Mouse (Mus musculus) stomach, postnatal 0 days (tissue): ENCODE measurements around the gene Zfp316. TPM values are rescaled to one million over a fixed set of nuclear protein-coding genes. Genes with fewer than 3 reads are reported as not detected.
A peak's percentile ranks its signal among the peaks of the same experiment; 100 is the strongest.

ENCODE experiments used
- ATAC-seq: fragments of 200-750 bp; cut with Nextera tagmentation; 2 replicates; pipeline ENCODE4 v1.8.0; 2017; ENCODE audit not compliant: low FRiP score, low TSS enrichment
- DNase-seq: peaks from one replicate; pipeline ENCODE4 v3.0.0-alpha.2; 2016; ENCODE audit warnings: low spot score
- H3K27ac ChIP-seq: fragments of 300-500 bp; sonication (generic); replicated peaks from 2 replicates; pipeline ENCODE4 v1.5.1; 2014; ENCODE audit warnings: mild to moderate bottlenecking, control low read depth
- H3K27me3 ChIP-seq: fragments of 300-500 bp; sonication (generic); 2 replicates; pipeline ENCODE4 v1.6.1; 2014; ENCODE audit warnings: low read length; ENCODE audit not compliant: control insufficient read depth, insufficient read depth
- H3K36me3 ChIP-seq: fragments of 300-500 bp; sonication (generic); 2 replicates; pipeline ENCODE4 v1.6.1; 2014; ENCODE audit warnings: low read length, mixed read lengths; ENCODE audit not compliant: control insufficient read depth, insufficient read depth
- H3K4me1 ChIP-seq: fragments of 300-500 bp; sonication (generic); replicated peaks from 2 replicates; pipeline ENCODE4 v1.6.1; 2014; ENCODE audit warnings: antibody characterized with exemption; ENCODE audit not compliant: control insufficient read depth, insufficient read depth
- H3K4me2 ChIP-seq: fragments of 300-500 bp; sonication (generic); replicated peaks from 2 replicates; pipeline ENCODE4 v1.6.1; 2014; ENCODE audit warnings: low read depth, mild to moderate bottlenecking, control low read depth, moderate library complexity
- H3K4me3 ChIP-seq: fragments of 300-500 bp; sonication (generic); 2 replicates; pipeline ENCODE4 v1.5.1; 2014; ENCODE audit warnings: low read depth, low read length, control low read depth
- H3K9ac ChIP-seq: fragments of 300-500 bp; sonication (generic); 2 replicates; pipeline ENCODE4 v1.6.1; 2014; ENCODE audit warnings: mild to moderate bottlenecking, low read length, control low read depth, mixed read lengths
- H3K9me3 ChIP-seq: fragments of 300-500 bp; sonication (generic); 2 replicates; pipeline ENCODE4 v1.6.1; 2016; ENCODE audit warnings: low read length; ENCODE audit not compliant: control insufficient read depth
- CTCF ChIP-seq: IDR thresholded peaks from 2 replicates; pipeline ENCODE4 v1.5.1; 2016; ENCODE audit warnings: antibody characterized with exemption, low read depth, mild to moderate bottlenecking, moderate library complexity
- EP300 ChIP-seq: optimal IDR thresholded peaks from 2 replicates; pipeline ENCODE3; 2016; ENCODE audit warnings: antibody characterized with exemption
- WGBS: fragments of 180-500 bp; shearing (Covaris S2); extraction: QIAGEN DNeasy Blood & Tissue Kit; methylation state at CpG from one replicate; pipeline ENCODE4 v1.1.7; 2014; 5-methylcytosine and 5-hydroxymethylcytosine counted together
- polyA plus RNA-seq: library from polyadenylated mRNA; unstranded; fragments of >200 nt; fragmentation: Nextera tagmentation; extraction: Ambion mirVana; gene quantifications from 2 replicates; pipeline ENCODE4 v1.2.1, GENCODE M21; 2015

Gene Zfp316
- polyA plus RNA-seq, 1 experiment from 2014 or later: 1.4 TPM

GRCm38 (mm10) chr5:143266794-143267193, 3.0 kb downstream of the Zfp316 start:
- Histone ChIP-seq H3K36me3 (0 out of 2 replicates have a peak, but pooled peaks cover 3% of the 10 kb centered on the region), H3K4me3 (no peak overlapping the region), H3K4me1 (no peaks in the 10 kb centered on the region), H3K4me2 (no peak overlapping the region), H3K27ac (no peak overlapping the region), H3K27me3 (no peaks in the 10 kb centered on the region), H3K9ac (no peak overlapping the region), H3K9me3 (no peaks in the 10 kb centered on the region)
- TF ChIP-seq CTCF: no peak
- no peak for TF ChIP-seq EP300
- 87% methylated on average over 6 of the region's 6 CpGs for WGBS
- DNase-seq (no peak), ATAC-seq (no peak)

- WGBS: 43% methylated on average over 1 of the region's 1 CpGs
- Histone ChIP-seq H3K4me3 (no peak overlapping the region), H3K9ac (no peak overlapping the region), H3K27me3 (no peaks in the 10 kb centered on the region), H3K27ac (no peak overlapping the region), H3K4me1 (no peaks in the 10 kb centered on the region), H3K36me3 (peaks cover 3% of the 10 kb centered on the region; the same call in 1 of the 2 replicates), H3K9me3 (no peaks in the 10 kb centered on the region), H3K4me2 (no peak overlapping the region)
- no peak for TF ChIP-seq EP300
- TF ChIP-seq CTCF: no peak
- ATAC-seq (no peak), DNase-seq (no peak)
Observed at GRCm38 (mm10) chr5:143265409-143265808, 4.4 kb downstream of the Zfp316 start.

GRCm38 (mm10) chr5:143264689-143265088, 5.1 kb downstream of the Zfp316 start:
- H3K27ac ChIP-seq: no peak overlapping the region
- no peaks in the 10 kb centered on the region for H3K9me3 ChIP-seq
- H3K27me3 ChIP-seq: no peaks in the 10 kb centered on the region
- 70% methylated on average over 10 of the region's 10 CpGs for WGBS
- no peak overlapping the region for H3K4me3 ChIP-seq
- DNase-seq: peak; percentile 69
- no peaks in the 10 kb centered on the region for H3K4me1 ChIP-seq
- ATAC-seq: peak; percentile 58
- H3K4me2 ChIP-seq: no peak overlapping the region
- H3K9ac ChIP-seq: no peak overlapping the region
- H3K36me3 ChIP-seq: peaks cover 3% of the 10 kb centered on the region; the same call in 1 of the 2 replicates
- TF ChIP-seq CTCF (no peak), EP300 (no peak)

- no peak for TF ChIP-seq EP300
- no peak for TF ChIP-seq CTCF
- no peak overlapping the region for H3K4me3 ChIP-seq
- 91% methylated on average over 8 of the region's 8 CpGs for WGBS
- H3K9ac ChIP-seq: no peak overlapping the region
- peaks cover 3% of the 10 kb centered on the region; the same call in 1 of the 2 replicates for H3K36me3 ChIP-seq
- H3K27ac ChIP-seq: no peak overlapping the region
- no peaks in the 10 kb centered on the region for H3K27me3 ChIP-seq
- H3K4me2 ChIP-seq: no peak overlapping the region
- ATAC-seq (no peak), DNase-seq (no peak)
- H3K4me1 ChIP-seq: no peaks in the 10 kb centered on the region
- no peaks in the 10 kb centered on the region for H3K9me3 ChIP-seq
Observed at GRCm38 (mm10) chr5:143261636-143262035, 8.2 kb downstream of the Zfp316 start.

GRCm38 (mm10) chr5:143255802-143256201, 14.0 kb downstream of the Zfp316 start:
- 96% methylated on average over 5 of the region's 5 CpGs for WGBS
- Histone ChIP-seq H3K4me1 (no peaks in the 10 kb centered on the region), H3K27me3 (peaks cover 14% of the 10 kb centered on the region), H3K9me3 (peaks cover 5% of the 10 kb centered on the region), H3K27ac (no peak overlapping the region), H3K4me2 (no peak overlapping the region), H3K9ac (no peak overlapping the region), H3K4me3 (no peak overlapping the region), H3K36me3 (peaks cover 12% of the 10 kb centered on the region)
- ATAC-seq (no peak), DNase-seq (no peak)
- TF ChIP-seq CTCF (no peak), EP300 (no peak)

GRCm38 (mm10) chr5:143255131-143255519, 14.7 kb downstream of the Zfp316 start:
- no peak for ATAC-seq
- no peak for DNase-seq
- Histone ChIP-seq H3K27me3 (peaks cover 14% of the 10 kb centered on the region), H3K9me3 (peaks cover 5% of the 10 kb centered on the region), H3K36me3 (peaks cover 12% of the 10 kb centered on the region), H3K4me2 (no peak overlapping the region), H3K4me3 (no peak overlapping the region), H3K27ac (no peak overlapping the region), H3K4me1 (no peaks in the 10 kb centered on the region), H3K9ac (no peak overlapping the region)
- WGBS: 65% methylated on average over 23 of the region's 24 CpGs
- TF ChIP-seq EP300 (no peak), CTCF (no peak)
